In the genomic region with DNA sequence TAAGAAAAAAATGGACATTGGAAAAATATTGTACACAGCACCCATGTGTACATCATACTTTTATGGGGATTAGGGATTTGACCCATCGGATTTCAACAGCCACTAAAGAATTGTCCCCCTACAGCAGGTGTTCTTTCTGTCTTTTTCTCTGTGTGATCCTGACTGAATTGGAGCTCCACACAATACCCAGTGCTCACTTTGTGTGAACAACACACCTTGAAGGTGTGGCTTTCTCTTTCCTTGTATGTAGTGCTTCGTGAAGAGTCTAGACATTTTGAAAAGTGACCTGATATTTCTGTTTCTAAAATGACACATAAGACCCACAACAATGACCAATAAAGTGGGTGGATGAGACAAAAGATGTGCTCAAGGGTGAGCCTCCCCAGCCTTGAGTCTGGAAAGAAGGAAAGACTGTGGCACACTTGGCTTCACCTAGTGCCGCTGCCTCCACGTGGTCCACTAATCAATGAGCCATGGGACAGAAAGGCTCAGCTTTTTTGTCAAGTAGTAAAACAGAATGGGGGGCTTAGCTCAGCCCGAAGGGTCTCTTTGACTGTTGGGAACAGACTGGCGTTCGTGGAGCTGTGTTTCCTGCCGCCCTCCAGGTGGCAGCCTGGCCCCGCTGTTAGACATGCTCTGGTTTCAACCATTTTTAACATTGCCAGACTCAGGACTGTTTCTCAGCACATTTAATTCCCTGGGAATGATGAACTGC, we compare ENCODE assay signal across 8 mouse cellular contexts. TPM values are rescaled to one million over a fixed set of nuclear protein-coding genes. Genes with fewer than 3 reads are reported as not detected.
DNase-seq lines count a peak whose midpoint lies in the region; ATAC-seq and TF ChIP-seq lines count a peak whose summit lies in the region.

No protein-coding gene starts in this region.

- no peaks in the 10 kb centered on the region for H3K36me3 ChIP-seq in forebrain, embryonic 16.5 days (ENCODE audit: control insufficient read depth, insufficient read depth)
- no peaks in the 10 kb centered on the region for H3K36me3 ChIP-seq in hindbrain, embryonic 11.5 days (ENCODE audit: control insufficient read depth, insufficient read depth, low read length)

- peak; percentile 31 for ATAC-seq in Patski
- peak; percentile 93 for ATAC-seq in forebrain, embryonic 16.5 days
- peak; percentile 61; the same call in 1 of the 2 replicates for ATAC-seq in hindbrain, embryonic 11.5 days (ENCODE audit: low FRiP score)
- ATAC-seq in megakaryocyte, adult 5-6 weeks (ENCODE audit: poor library complexity, severe bottlenecking) = 0 out of 2 replicates have a peak, but pooled peaks have one; percentile 40

- peak; percentile 78 for TF ChIP-seq CTCF in Patski (IDR thresholded peaks at IDR 0.05)

- H3K27me3 ChIP-seq in Patski = no peaks in the 10 kb centered on the region
- no peaks in the 10 kb centered on the region for H3K27me3 ChIP-seq in forebrain, embryonic 16.5 days (replicated peaks; ENCODE audit: control insufficient read depth, insufficient read depth, low read length)
- no peaks in the 10 kb centered on the region for H3K27me3 ChIP-seq in hindbrain, embryonic 11.5 days (ENCODE audit: control insufficient read depth, insufficient read depth, low read length)

- in situ Hi-C loops in Patski (cut with MboI; ENCODE audit: low pct_unique_long_range_greater_than_20kb) = loop anchor here (5.0 to 10.0 kb wide), 2 partner anchors 822 to 1094 kb away; no protein-coding TSS in a partner anchor

- H3K9ac ChIP-seq in forebrain, embryonic 16.5 days (replicated peaks; ENCODE audit: low read depth, low read length) = no peak overlapping the region
- H3K9ac ChIP-seq in hindbrain, embryonic 11.5 days (ENCODE audit: low read depth, low read length) = no peak overlapping the region

- peak overlapping the region; percentile 47; the same call in 1 of the 2 replicates for H3K27ac ChIP-seq in forebrain, embryonic 16.5 days (ENCODE audit: low read length)
- no peak overlapping the region for H3K27ac ChIP-seq in hindbrain, embryonic 11.5 days (ENCODE audit: low read depth, low read length)

- CTCF ChIA-PET in Patski (lab: Charles Lee) = interaction anchor here (0.9 to 2.1 kb wide), 12 partner anchors 9 to 1114 kb away, joined by 3 to 11 read pairs (median 4); partner anchors contain the start of gene Sema6d

- DNase-seq in Patski (ENCODE audit: low read depth, low spot score) = no peak
- peak; percentile 36 for DNase-seq in cerebellum, adult 11-12 months
- peak; percentile 65 for DNase-seq in hindbrain, embryonic 11.5 days (ENCODE audit: low spot score)
- peak; percentile 69 to 78 for DNase-seq in layer of hippocampus, postnatal 14 days (ENCODE audit: low spot score in 2 of 2)
- peak; percentile 18 for DNase-seq in skeletal muscle tissue, adult 2 months (ENCODE audit: low read depth, low spot score)
- no peak for DNase-seq in spleen, postnatal 4 days (ENCODE audit: low spot score in 2 of 2)

- POLR2A ChIA-PET in Patski (lab: Charles Lee) = interaction anchor here (1.0 kb wide), 1 partner anchor 1111 kb away, joined by 3 read pairs; no protein-coding TSS in a partner anchor

- H3K4me1 ChIP-seq in forebrain, embryonic 16.5 days (replicated peaks; ENCODE audit: control insufficient read depth, insufficient read depth, low read length) = peaks cover 13% of the 10 kb centered on the region
- H3K4me1 ChIP-seq in hindbrain, embryonic 11.5 days (replicated peaks; ENCODE audit: control insufficient read depth, insufficient read depth, low read length) = no peaks in the 10 kb centered on the region

- 11% methylated on average over 9 of the region's 9 CpGs for WGBS in forebrain, embryonic 16.5 days
- 27% methylated on average over 9 of the region's 9 CpGs for WGBS in hindbrain, embryonic 11.5 days

- no peak overlapping the region for H3K4me3 ChIP-seq in forebrain, embryonic 16.5 days (replicated peaks; ENCODE audit: low read length)
- H3K4me3 ChIP-seq in hindbrain, embryonic 11.5 days (ENCODE audit: low read depth, low read length) = no peak overlapping the region

- H3K4me2 ChIP-seq in forebrain, embryonic 16.5 days (ENCODE audit: low read length) = 0 out of 2 replicates have a peak overlapping the region, but pooled peaks have one; percentile 25
- no peak overlapping the region for H3K4me2 ChIP-seq in hindbrain, embryonic 11.5 days (replicated peaks; ENCODE audit: low read depth, low read length)

- no peaks in the 10 kb centered on the region for H3K9me3 ChIP-seq in forebrain, embryonic 16.5 days (ENCODE audit: control insufficient read depth, low read length)
- no peaks in the 10 kb centered on the region for H3K9me3 ChIP-seq in hindbrain, embryonic 11.5 days (ENCODE audit: control insufficient read depth, low read length)

RNA-seq across cellular contexts. Expression of gene Sema6d, which starts 10.9 kb away (rescaled TPM):
- 2.7 TPM for polyA plus RNA-seq in Patski (2021)
- polyA plus RNA-seq in forebrain, embryonic 16.5 days (2015; fragmentation: Nextera tagmentation; extraction: Ambion mirVana) = 27.7 and 32.2 TPM in 2 replicates
- 20.9 and 26.2 TPM in 2 replicates for polyA plus RNA-seq in hindbrain, embryonic 11.5 days (2014; fragmentation: Nextera tagmentation; extraction: Ambion mirVana)
- 10 to 100 TPM; 74.2 to 75.2 TPM for total RNA-seq in layer of hippocampus, postnatal 14 days (2021)
- total RNA-seq in megakaryocyte, adult 5-6 weeks (2015) = 0.02 and 0.04 TPM in 2 replicates
- total RNA-seq in megakaryocyte, adult 5-6 weeks (2017) = 0.11 and 0.24 TPM in 2 replicates

Comparison
In these comparisons a context has a peak if more than half of its experiments do, and no peak if none do; other contexts are left out.
1. ATAC-seq: peak in every context shown above with its lines; median percentile 93 in forebrain, embryonic 16.5 days; 61 in hindbrain, embryonic 11.5 days; 40 in megakaryocyte, adult 5-6 weeks; 31 in Patski.
2. DNase-seq: peak in cerebellum, adult 11-12 months (single experiment), hindbrain, embryonic 11.5 days (single experiment), layer of hippocampus, postnatal 14 days (2 of 2) and skeletal muscle tissue, adult 2 months (single experiment); none in Patski (single experiment) and spleen, postnatal 4 days (0 of 2).